Mouse (Mus musculus) right cerebral cortex, postnatal 4 days (tissue): ENCODE data around the gene Abca2.

Experiments used
- DNase-seq: peaks from one replicate; pipeline ENCODE4 v3.0.0-alpha.2; 2022

The Abca2 gene

DNA sequence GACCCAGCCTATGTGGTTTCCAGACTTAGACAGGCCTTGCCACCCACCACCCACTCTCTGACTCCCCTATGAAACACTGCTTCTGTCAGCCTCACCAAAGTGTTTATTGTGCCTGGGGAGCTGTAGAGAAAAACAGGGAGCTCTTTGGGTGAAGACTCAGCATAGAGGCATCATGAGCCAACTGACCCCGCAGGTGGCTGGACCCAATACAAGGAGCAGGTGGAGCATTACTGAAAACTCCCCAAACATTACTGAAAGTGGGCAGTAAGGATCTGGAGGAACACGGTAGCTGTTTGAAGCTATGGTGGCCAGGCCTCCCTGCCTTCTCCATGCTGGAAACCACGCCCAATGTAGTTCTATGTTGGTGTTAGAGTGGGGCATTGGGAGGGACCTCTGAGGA, 35.1 kb downstream of the Abca2 start:
- DNase-seq = no peak

DNA sequence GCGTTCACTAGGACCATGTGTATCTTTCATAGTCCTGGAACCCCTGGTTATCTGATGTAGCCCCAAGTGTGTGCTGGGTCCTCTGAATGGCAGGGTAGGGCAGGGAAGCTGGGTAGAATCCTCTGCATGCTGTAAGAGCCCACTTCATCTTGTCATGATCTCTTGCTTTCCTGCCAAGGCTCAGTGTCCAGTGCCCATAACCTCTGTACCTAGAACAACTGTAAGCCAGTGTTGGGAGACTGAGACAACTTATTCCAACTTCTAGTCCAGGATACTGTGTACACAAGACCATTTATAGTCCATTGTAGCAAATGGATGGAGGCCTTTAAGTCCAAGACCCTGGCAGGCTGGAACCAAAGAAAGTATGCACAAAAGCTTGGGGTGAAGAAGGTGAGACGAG, 36.8 kb downstream of the Abca2 start:
- no peak for DNase-seq

DNA sequence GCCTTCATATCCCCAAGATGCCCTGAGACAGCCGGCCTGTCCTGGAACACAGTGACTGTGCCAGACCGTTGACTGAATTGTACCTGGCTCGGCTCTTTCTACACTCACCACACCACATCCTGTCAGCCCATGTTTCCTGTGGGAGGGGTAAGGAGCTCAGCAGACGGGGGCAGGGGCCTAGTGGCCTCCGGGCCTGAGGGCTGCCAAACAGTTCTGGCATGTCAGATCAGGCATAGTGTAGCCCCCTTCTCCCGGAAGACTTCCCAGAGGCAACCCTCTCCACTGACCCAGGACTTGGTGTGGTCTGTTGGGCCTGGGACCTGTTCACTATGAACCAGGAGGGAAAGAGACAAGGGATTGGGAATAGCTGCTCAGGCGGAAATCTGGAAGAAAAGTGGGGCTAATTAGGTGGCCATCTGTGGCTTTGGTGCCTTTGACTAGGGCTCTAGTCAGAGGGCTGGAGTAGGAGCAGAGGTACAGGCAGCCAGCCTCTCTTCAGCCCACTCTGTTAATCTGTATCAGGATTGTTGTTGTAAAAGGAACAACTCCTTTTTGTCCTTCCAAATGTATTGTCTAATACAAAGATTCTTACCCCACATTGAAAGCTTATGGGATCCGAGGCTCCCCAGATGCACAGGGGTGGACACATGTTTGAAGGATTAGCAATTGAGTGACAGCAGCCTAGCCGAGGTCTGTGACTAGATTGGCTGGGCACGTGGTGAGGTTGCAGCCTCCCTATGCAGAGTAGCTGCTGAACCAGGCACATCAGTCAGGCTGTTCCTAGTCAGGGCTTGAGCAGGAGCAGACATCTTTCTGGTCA, 37.5 kb downstream of the Abca2 start:
- no peak for DNase-seq

GRCm38 (mm10) chr2:25467606-25468303, 39.3 kb downstream of the Abca2 start:
- no peak for DNase-seq

GRCm38 (mm10) chr2:25468962-25469915, 40.7 kb downstream of the Abca2 start:
- peak; percentile 65 for DNase-seq

- no peak for DNase-seq
Observed at GRCm38 (mm10) chr2:25469969-25470368, 41.5 kb downstream of the Abca2 start, which contains the start of gene Ptgds. Gene Ptgds (minus strand): TSS chr2:25470046.

DNA sequence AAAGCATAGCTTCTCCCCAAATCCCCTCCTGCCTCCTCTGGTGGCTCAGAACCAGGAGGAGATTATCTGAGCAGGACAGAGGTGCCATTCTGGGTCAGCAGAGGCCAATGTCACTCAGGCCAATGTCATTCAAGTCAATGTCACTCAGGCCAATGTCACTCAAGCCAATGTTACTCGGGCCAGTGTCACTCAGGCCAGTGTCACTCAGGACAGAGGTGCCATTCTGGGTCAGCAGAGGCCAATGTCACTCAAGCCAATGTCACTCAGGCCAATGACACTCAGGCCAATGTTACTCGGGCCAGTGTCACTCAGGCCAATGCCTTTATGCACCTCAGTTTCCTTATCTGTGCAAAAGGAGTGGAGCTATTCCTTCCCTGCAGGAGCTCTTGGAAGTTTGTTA, 44.0 kb downstream of the Abca2 start:
- no peak for DNase-seq

DNA sequence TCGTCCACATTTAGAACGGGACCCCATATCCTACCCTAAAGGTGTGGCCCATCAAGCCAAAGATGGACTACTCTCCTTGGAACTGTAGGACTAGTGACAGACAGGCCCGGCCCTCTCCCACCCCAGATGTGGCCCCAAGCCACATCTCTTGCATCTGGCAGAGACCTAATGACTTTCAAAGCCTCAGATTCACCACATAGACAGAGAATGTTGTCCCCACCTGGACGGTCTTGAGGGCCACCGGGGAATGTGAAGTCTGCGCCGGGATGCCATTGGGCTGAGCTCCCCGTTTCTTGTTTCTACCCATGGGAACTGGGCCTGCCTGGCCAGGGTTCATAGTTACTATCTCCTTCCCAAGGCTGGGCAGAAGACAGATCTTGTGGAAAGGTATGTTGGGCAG, 49.0 kb downstream of the Abca2 start:
- no peak for DNase-seq

GRCm38 (mm10) chr2:25477967-25478675, 49.6 kb downstream of the Abca2 start:
- no peak for DNase-seq

DNA sequence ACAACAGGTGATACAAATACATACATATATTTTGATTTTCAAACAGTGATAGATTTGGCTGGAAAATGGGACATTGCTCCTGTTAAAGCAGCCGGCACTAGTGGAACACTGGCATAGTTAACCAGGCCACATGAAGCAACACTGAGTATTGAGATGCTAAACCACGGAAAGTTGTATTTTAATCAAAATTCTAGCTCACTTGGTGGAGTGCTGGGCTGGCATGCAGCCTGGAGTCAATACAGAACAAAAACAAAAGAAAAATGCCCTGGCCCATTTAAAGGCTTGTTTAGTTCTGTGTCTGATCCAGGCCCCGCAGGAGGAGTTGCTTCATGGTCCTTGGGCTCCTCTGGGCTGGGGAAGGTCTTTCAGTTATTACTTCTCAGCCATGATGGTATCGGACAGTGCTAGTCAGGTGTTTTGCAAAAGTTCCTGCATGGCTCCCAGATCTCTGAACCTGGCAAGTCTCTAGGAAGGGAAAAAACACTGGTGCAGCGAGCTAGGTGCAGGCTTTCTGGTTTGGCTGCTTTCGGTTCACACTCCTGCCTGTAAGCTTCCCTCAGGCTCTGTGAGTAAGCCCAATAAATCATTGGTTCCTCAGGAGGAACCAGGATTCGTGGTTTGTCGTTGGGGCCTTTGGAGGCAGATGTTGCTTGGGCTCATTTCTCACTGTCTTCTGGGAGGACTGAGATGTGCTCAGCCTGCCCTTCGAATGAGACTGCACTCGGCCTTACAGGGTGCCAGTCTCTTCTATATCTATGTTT, 51.2 kb downstream of the Abca2 start:
- DNase-seq = no peak

GRCm38 (mm10) chr2:25480541-25480940, 52.0 kb downstream of the Abca2 start:
- no peak for DNase-seq

- DNase-seq = no peak
Observed at GRCm38 (mm10) chr2:25482969-25483368, 54.5 kb downstream of the Abca2 start.

DNA sequence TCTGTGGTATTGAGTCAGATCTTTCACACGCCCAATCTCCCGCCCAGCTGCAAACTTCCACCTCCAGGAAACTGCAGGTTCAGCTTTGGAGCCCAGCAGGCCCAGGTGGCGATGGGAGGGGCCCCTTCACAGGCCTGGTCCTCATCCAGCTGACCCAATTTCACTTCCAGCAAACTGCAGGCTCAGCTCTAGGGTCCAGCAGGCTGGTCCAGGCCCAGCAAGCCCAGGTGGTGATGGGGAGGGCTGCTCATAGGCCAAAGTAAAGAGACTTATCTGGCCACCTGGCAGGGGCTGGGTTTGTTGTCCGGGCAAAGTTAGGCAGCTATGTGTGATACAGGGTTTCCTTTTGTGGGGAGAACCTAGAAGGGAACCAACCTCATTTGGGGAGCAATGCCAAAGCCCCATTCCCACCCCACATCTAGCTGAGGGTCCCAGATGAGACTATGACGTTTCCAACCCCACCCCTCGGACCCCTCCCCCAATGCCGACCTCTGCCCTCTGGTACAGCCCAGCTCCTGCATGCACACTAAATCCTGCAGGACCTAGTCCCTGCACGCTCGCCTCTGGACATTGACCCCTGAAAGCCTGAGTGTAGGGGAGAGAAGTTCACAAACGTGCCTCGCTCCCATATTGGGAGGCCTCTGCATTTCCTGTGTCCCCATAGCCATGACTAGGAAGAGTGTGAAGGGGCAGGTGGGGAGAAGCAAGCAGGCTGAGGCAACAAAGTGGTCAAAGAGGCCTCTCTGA, 56.6 kb downstream of the Abca2 start:
- no peak for DNase-seq

- no peak for DNase-seq
Observed at GRCm38 (mm10) chr2:25487965-25488670, 59.6 kb downstream of the Abca2 start.

DNA sequence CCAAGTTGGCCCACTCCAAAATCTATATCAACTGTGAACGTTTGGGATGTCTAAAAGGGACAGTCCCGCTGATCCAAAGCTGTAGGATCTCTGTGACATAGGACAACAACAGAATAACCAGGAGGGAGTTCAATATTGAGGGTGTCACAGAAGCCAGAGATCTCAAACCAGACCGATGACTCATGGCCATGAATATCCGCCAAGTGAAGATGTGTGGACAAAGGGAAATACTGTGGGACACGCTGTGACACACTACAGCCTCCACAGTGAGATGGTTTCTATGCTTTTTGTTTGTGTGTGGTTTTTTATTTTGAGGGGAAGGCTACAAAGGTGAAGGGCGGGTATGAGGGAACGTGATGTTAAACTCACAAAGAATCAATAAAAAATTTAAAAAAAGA, 60.2 kb downstream of the Abca2 start:
- no peak for DNase-seq

- no peak for DNase-seq
Observed at GRCm38 (mm10) chr2:25492988-25493387, 64.5 kb downstream of the Abca2 start.

- no peak for DNase-seq
Observed at GRCm38 (mm10) chr2:25493476-25493961, 65.0 kb downstream of the Abca2 start, which contains the start of gene Lcn12. Gene Lcn12 (minus strand): TSS chr2:25493911.

GRCm38 (mm10) chr2:25496462-25496861, 68.0 kb downstream of the Abca2 start:
- no peak for DNase-seq
